Mouse (Mus musculus): ENCODE measurements around the gene Gm49380.
A peak's percentile ranks its signal among the peaks of the same experiment; 100 is the strongest.

DNA sequence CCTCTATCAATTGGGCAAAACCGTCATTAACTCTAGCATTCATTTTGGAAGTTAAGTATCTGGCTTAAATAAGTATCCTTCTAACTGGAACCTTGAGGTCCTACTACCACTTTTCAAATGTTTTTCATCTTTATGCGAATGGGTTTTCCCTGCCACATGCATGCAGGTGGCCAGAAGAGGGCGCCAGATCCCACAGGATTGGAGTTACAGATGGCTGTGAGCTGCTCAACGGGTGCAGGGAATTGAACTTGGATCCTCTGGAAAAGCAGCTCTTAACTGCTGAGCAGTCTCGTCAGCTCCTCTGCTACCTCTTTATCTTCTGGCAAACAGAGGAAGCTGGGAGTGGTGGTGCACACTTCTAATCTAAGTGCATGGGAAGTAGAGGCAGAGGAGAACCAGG is 5.7 kb upstream of the Gm49380 start:
- TF ChIP-seq CTCF (IDR thresholded peaks at IDR 0.05; ENCODE audit: low read depth), result peak; percentile 71
- TF ChIP-seq EP300 (optimal IDR thresholded peaks at IDR 0.05), result no peak
